Mouse (Mus musculus): ENCODE results near the gene Ugt1a9. TPM values are rescaled to one million over a fixed set of nuclear protein-coding genes. Genes with fewer than 3 reads are reported as not detected.

Gene Ugt1a9
- polyA plus RNA-seq, 1 experiment from 2014 or later, result not detected

- no peaks in the 10 kb centered on the region for H3K4me1 ChIP-seq (replicated peaks; ENCODE audit: control insufficient read depth, insufficient read depth, low read length)
- 77% methylated on average over 6 of the region's 6 CpGs for WGBS
- H3K4me3 ChIP-seq (replicated peaks; ENCODE audit: low read length), result no peak overlapping the region
- no peak overlapping the region for H3K4me2 ChIP-seq (ENCODE audit: low read length)
- no peaks in the 10 kb centered on the region for H3K36me3 ChIP-seq (ENCODE audit: control insufficient read depth, insufficient read depth)
- H3K9me3 ChIP-seq (ENCODE audit: control insufficient read depth, low read length), result peaks cover 90% of the 10 kb centered on the region
- H3K27ac ChIP-seq (ENCODE audit: low read length), result no peak overlapping the region
- no peak for ATAC-seq
- H3K27me3 ChIP-seq (replicated peaks; ENCODE audit: control insufficient read depth, insufficient read depth, low read length), result no peaks in the 10 kb centered on the region
- H3K9ac ChIP-seq (replicated peaks; ENCODE audit: low read depth, low read length), result no peak overlapping the region
Observed at GRCm38 (mm10) chr1:88245881-88246280, 175.3 kb downstream of the Ugt1a9 start.

GRCm38 (mm10) chr1:88246386-88246785 lies 175.8 kb downstream of the Ugt1a9 start:
- H3K4me3 ChIP-seq (replicated peaks; ENCODE audit: low read length), result no peak overlapping the region
- H3K4me2 ChIP-seq (ENCODE audit: low read length), result no peak overlapping the region
- WGBS, result 46% methylated on average over 6 of the region's 6 CpGs
- no peak overlapping the region for H3K9ac ChIP-seq (replicated peaks; ENCODE audit: low read depth, low read length)
- H3K36me3 ChIP-seq (ENCODE audit: control insufficient read depth, insufficient read depth), result no peaks in the 10 kb centered on the region
- no peaks in the 10 kb centered on the region for H3K27me3 ChIP-seq (replicated peaks; ENCODE audit: control insufficient read depth, insufficient read depth, low read length)
- H3K4me1 ChIP-seq (replicated peaks; ENCODE audit: control insufficient read depth, insufficient read depth, low read length), result no peaks in the 10 kb centered on the region
- peaks cover 90% of the 10 kb centered on the region for H3K9me3 ChIP-seq (ENCODE audit: control insufficient read depth, low read length)
- no peak overlapping the region for H3K27ac ChIP-seq (ENCODE audit: low read length)
- ATAC-seq, result no peak

- H3K27ac ChIP-seq (ENCODE audit: low read length), result no peak overlapping the region
- 49% methylated on average over 2 of the region's 2 CpGs for WGBS
- no peak overlapping the region for H3K9ac ChIP-seq (replicated peaks; ENCODE audit: low read depth, low read length)
- H3K4me3 ChIP-seq (replicated peaks; ENCODE audit: low read length), result no peak overlapping the region
- no peaks in the 10 kb centered on the region for H3K36me3 ChIP-seq (ENCODE audit: control insufficient read depth, insufficient read depth)
- peaks cover 92% of the 10 kb centered on the region for H3K9me3 ChIP-seq (ENCODE audit: control insufficient read depth, low read length)
- ATAC-seq, result no peak
- H3K4me2 ChIP-seq (ENCODE audit: low read length), result no peak overlapping the region
- no peaks in the 10 kb centered on the region for H3K27me3 ChIP-seq (replicated peaks; ENCODE audit: control insufficient read depth, insufficient read depth, low read length)
- no peaks in the 10 kb centered on the region for H3K4me1 ChIP-seq (replicated peaks; ENCODE audit: control insufficient read depth, insufficient read depth, low read length)
Observed at GRCm38 (mm10) chr1:88247660-88248059, 177.1 kb downstream of the Ugt1a9 start.

- no peaks in the 10 kb centered on the region for H3K27me3 ChIP-seq (replicated peaks; ENCODE audit: control insufficient read depth, insufficient read depth, low read length)
- H3K27ac ChIP-seq (ENCODE audit: low read length), result no peak overlapping the region
- no peak overlapping the region for H3K4me3 ChIP-seq (replicated peaks; ENCODE audit: low read length)
- ATAC-seq, result peak; percentile 18; the same call in 1 of the 2 replicates
- H3K9ac ChIP-seq (replicated peaks; ENCODE audit: low read depth, low read length), result no peak overlapping the region
- 70% methylated on average over 4 of the region's 4 CpGs for WGBS
- H3K4me2 ChIP-seq (ENCODE audit: low read length), result no peak overlapping the region
- peaks cover 92% of the 10 kb centered on the region for H3K9me3 ChIP-seq (ENCODE audit: control insufficient read depth, low read length)
- H3K4me1 ChIP-seq (replicated peaks; ENCODE audit: control insufficient read depth, insufficient read depth, low read length), result no peaks in the 10 kb centered on the region
- no peaks in the 10 kb centered on the region for H3K36me3 ChIP-seq (ENCODE audit: control insufficient read depth, insufficient read depth)
Observed at GRCm38 (mm10) chr1:88248658-88249057, 178.1 kb downstream of the Ugt1a9 start.

- 80% methylated on average over 7 of the region's 7 CpGs for WGBS
Observed at GRCm38 (mm10) chr1:88249596-88249995, 179.0 kb downstream of the Ugt1a9 start.

GRCm38 (mm10) chr1:88250023-88250422 lies 179.4 kb downstream of the Ugt1a9 start:
- Histone ChIP-seq H3K9ac (replicated peaks; ENCODE audit: low read depth, low read length) (no peak overlapping the region), H3K27me3 (replicated peaks; ENCODE audit: control insufficient read depth, insufficient read depth, low read length) (no peaks in the 10 kb centered on the region), H3K4me2 (ENCODE audit: low read length) (no peak overlapping the region), H3K27ac (ENCODE audit: low read length) (no peak overlapping the region), H3K9me3 (ENCODE audit: control insufficient read depth, low read length) (peaks cover 89% of the 10 kb centered on the region), H3K4me3 (replicated peaks; ENCODE audit: low read length) (no peak overlapping the region), H3K4me1 (replicated peaks; ENCODE audit: control insufficient read depth, insufficient read depth, low read length) (no peaks in the 10 kb centered on the region), H3K36me3 (ENCODE audit: control insufficient read depth, insufficient read depth) (no peaks in the 10 kb centered on the region)
- 84% methylated on average over 5 of the region's 5 CpGs for WGBS
- ATAC-seq, result no peak

More at GRCm38 (mm10) chr1:88249596-88249995, 179.0 kb downstream of the Ugt1a9 start:
- Histone ChIP-seq H3K36me3 (ENCODE audit: control insufficient read depth, insufficient read depth) (no peaks in the 10 kb centered on the region), H3K27me3 (replicated peaks; ENCODE audit: control insufficient read depth, insufficient read depth, low read length) (no peaks in the 10 kb centered on the region), H3K4me3 (replicated peaks; ENCODE audit: low read length) (no peak overlapping the region), H3K9me3 (ENCODE audit: control insufficient read depth, low read length) (peaks cover 89% of the 10 kb centered on the region), H3K27ac (ENCODE audit: low read length) (no peak overlapping the region), H3K4me2 (ENCODE audit: low read length) (no peak overlapping the region), H3K4me1 (replicated peaks; ENCODE audit: control insufficient read depth, insufficient read depth, low read length) (no peaks in the 10 kb centered on the region), H3K9ac (replicated peaks; ENCODE audit: low read depth, low read length) (no peak overlapping the region)
- no peak for ATAC-seq

GRCm38 (mm10) chr1:88253106-88253505 lies 182.5 kb downstream of the Ugt1a9 start:
- H3K27me3 ChIP-seq (replicated peaks; ENCODE audit: control insufficient read depth, insufficient read depth, low read length), result no peaks in the 10 kb centered on the region
- no peak overlapping the region for H3K4me2 ChIP-seq (ENCODE audit: low read length)
- 75% methylated on average over 8 of the region's 8 CpGs for WGBS
- ATAC-seq, result no peak
- no peaks in the 10 kb centered on the region for H3K36me3 ChIP-seq (ENCODE audit: control insufficient read depth, insufficient read depth)
- no peak overlapping the region for H3K27ac ChIP-seq (ENCODE audit: low read length)
- peaks cover 77% of the 10 kb centered on the region for H3K9me3 ChIP-seq (ENCODE audit: control insufficient read depth, low read length)
- H3K4me3 ChIP-seq (replicated peaks; ENCODE audit: low read length), result no peak overlapping the region
- H3K9ac ChIP-seq (replicated peaks; ENCODE audit: low read depth, low read length), result no peak overlapping the region
- H3K4me1 ChIP-seq (replicated peaks; ENCODE audit: control insufficient read depth, insufficient read depth, low read length), result no peaks in the 10 kb centered on the region

- H3K9ac ChIP-seq (replicated peaks; ENCODE audit: low read depth, low read length), result no peak overlapping the region
- H3K4me2 ChIP-seq (ENCODE audit: low read length), result no peak overlapping the region
- WGBS, result 71% methylated on average over 6 of the region's 6 CpGs
- no peaks in the 10 kb centered on the region for H3K4me1 ChIP-seq (replicated peaks; ENCODE audit: control insufficient read depth, insufficient read depth, low read length)
- no peaks in the 10 kb centered on the region for H3K27me3 ChIP-seq (replicated peaks; ENCODE audit: control insufficient read depth, insufficient read depth, low read length)
- no peaks in the 10 kb centered on the region for H3K36me3 ChIP-seq (ENCODE audit: control insufficient read depth, insufficient read depth)
- no peak for ATAC-seq
- H3K27ac ChIP-seq (ENCODE audit: low read length), result no peak overlapping the region
- no peak overlapping the region for H3K4me3 ChIP-seq (replicated peaks; ENCODE audit: low read length)
- H3K9me3 ChIP-seq (ENCODE audit: control insufficient read depth, low read length), result peaks cover 72% of the 10 kb centered on the region
Observed at GRCm38 (mm10) chr1:88253540-88253939, 182.9 kb downstream of the Ugt1a9 start.

- Histone ChIP-seq H3K27me3 (replicated peaks; ENCODE audit: control insufficient read depth, insufficient read depth, low read length) (no peaks in the 10 kb centered on the region), H3K4me3 (replicated peaks; ENCODE audit: low read length) (no peak overlapping the region), H3K36me3 (ENCODE audit: control insufficient read depth, insufficient read depth) (peaks cover under 1% of the 10 kb centered on the region), H3K4me1 (replicated peaks; ENCODE audit: control insufficient read depth, insufficient read depth, low read length) (no peaks in the 10 kb centered on the region), H3K4me2 (ENCODE audit: low read length) (no peak overlapping the region), H3K9ac (replicated peaks; ENCODE audit: low read depth, low read length) (no peak overlapping the region), H3K9me3 (ENCODE audit: control insufficient read depth, low read length) (peaks cover 59% of the 10 kb centered on the region), H3K27ac (ENCODE audit: low read length) (no peak overlapping the region)
- no peak for ATAC-seq
- 89% methylated on average over 12 of the region's 12 CpGs for WGBS
Observed at GRCm38 (mm10) chr1:88254793-88255465, 184.3 kb downstream of the Ugt1a9 start.

GRCm38 (mm10) chr1:88255466-88255857 lies 184.9 kb downstream of the Ugt1a9 start:
- H3K4me3 ChIP-seq (replicated peaks; ENCODE audit: low read length), result no peak overlapping the region
- H3K27me3 ChIP-seq (replicated peaks; ENCODE audit: control insufficient read depth, insufficient read depth, low read length), result no peaks in the 10 kb centered on the region
- no peak for ATAC-seq
- no peak overlapping the region for H3K4me2 ChIP-seq (ENCODE audit: low read length)
- peaks cover 6% of the 10 kb centered on the region for H3K36me3 ChIP-seq (ENCODE audit: control insufficient read depth, insufficient read depth)
- no peaks in the 10 kb centered on the region for H3K4me1 ChIP-seq (replicated peaks; ENCODE audit: control insufficient read depth, insufficient read depth, low read length)
- no peak overlapping the region for H3K27ac ChIP-seq (ENCODE audit: low read length)
- WGBS, result 58% methylated on average over 2 of the region's 2 CpGs
- no peak overlapping the region for H3K9ac ChIP-seq (replicated peaks; ENCODE audit: low read depth, low read length)
- H3K9me3 ChIP-seq (ENCODE audit: control insufficient read depth, low read length), result peaks cover 53% of the 10 kb centered on the region
